Mouse (Mus musculus) lung, postnatal 25 days (tissue): Measurements from ENCODE around the gene Cpe.

Experiments
- DNase-seq: peaks from one replicate; pipeline ENCODE4 v3.0.0; 2022; ENCODE audit warnings: low spot score

The Cpe gene

GRCm38 (mm10) chr8:64692651-64693201 lies at the start of gene Cpe:
Gene Cpe (minus strand): TSS chr8:64693054.
- peak; percentile 41 for DNase-seq

- no peak for DNase-seq
These were observed 47.8 kb upstream of the Cpe start for GRCm38 (mm10) chr8:64740547-64741211.

DNA sequence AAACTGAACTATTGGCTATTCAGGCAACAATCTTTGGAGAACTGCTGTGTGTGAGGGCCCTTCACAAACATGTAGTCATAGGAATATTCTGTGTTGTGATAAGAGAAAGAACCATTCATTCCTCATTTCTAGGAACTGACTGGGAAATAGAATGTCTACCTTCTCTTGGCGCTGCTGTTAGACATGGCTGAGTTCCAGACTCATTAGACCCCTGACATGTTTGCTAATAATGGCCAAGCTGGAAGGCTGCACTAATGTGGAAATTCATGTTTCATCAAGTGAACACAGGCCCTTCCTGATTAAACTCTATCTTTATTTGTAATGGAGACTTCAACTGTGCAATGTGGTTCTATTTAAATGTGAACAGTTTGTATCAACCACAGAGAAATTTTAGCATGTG lies 46.1 kb upstream of the Cpe start:
- DNase-seq, result no peak

DNA sequence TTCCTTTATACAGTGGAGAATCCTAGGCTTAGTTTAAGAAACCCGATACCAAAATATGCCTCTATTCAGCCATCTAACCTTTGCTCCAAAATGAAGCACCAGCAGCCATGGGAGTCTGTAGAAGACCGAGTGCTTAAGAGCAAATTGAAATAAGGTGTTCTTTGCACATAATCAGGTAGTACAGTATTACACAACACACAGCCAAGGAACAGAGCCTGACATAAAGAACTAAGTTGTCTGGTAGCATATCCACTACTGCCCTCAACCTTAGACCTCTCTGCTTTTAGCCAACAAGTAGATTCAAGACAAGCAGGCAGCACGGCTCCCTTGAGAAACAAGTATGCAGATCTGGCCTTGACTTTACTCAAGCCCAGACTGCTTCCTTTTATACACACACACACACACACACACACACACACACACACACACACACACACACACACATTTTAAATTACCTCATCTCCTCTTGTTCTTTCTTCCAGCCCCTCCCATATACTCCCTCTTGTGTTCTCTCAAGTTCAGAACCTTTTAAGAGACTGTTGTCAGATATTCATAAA lies 44.0 kb upstream of the Cpe start:
- DNase-seq, result no peak

- DNase-seq, result no peak
These were observed 42.3 kb upstream of the Cpe start for GRCm38 (mm10) chr8:64735161-64735560.

DNA sequence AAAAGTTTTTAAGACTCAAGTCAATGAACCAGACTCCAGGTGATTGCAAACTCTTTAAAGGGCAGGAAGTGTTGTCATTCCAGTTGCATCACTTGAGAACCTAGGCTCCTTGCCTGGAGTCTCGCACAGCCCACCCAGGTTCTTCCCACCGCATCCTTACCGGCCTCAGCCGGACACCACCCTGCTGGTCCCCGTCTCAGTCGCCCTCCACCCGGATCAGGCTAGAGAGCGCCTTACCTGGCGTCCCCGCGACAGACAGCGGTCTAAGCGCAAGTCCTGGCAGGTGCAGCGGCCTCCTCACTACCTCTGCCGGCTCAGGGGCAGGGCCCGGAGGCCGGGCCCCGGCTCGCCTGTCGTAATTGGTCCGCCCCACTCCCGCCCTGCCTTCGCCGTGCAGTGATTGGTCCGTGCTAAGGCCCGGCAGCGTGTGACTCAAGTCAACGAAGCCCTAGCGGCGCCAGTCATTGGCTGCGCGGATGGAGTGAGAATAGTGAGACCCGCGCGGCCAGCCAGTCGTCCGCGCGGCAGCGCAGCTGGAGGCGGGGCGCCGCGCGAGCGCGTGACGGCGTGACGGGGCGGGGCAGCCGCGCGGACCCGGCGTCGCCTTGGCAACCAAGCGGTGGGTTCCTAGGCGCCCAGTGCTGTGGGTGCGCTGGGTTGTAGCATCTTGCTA lies 40.6 kb upstream of the Cpe start, which contains the start of gene Msmo1:
Msmo1 (minus strand) TSS at position 522 of the 673 bp plus-strand sequence.
- peak; percentile 98 for DNase-seq

GRCm38 (mm10) chr8:64732596-64732995 lies 39.7 kb upstream of the Cpe start:
- no peak for DNase-seq

DNA sequence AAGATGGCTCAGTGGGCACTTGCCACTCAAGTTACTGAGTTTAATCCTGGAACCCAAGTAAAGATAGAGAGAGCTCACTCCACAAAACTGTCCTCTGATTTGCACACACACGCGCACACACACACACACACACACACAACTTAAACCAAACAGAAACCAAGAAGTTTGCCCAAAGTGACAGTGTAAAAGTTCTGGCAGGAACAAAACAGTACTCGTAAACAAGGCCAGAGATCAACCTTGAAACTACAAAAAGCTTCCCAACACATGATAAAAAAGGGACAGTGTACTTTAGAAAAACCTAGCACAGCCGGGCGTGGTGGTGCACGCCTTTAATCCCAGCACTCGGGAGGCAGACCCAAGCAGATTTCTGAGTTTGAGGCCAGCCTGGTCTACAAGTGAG lies 35.3 kb upstream of the Cpe start:
- DNase-seq, result no peak

DNA sequence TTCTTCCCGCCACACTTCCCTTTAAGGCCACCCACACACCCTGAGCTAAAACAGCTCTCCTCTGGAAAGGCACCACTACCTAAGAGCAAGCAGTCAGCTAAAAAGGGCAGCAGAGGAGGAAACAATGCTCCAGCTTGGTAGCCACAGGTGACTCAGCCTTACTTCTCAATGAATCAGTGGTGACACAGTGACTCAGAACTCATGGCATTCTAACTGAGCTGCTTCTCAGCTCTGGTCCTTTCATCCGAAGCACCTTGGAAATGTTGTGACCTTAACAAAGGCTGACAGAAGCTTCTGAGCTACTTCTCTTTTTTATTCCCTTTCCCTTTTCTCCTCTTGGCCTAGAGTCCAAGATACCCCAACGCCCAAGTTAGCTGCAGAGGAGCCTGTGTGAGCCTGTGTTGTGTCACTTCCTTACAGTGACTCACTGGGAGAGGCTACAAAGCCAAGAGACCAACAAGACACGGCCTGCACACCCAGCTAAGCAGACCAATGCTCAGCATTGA lies 33.4 kb upstream of the Cpe start:
- no peak for DNase-seq

GRCm38 (mm10) chr8:64723206-64723605 lies 30.4 kb upstream of the Cpe start:
- no peak for DNase-seq

- DNase-seq, result no peak
These were observed 25.0 kb upstream of the Cpe start for GRCm38 (mm10) chr8:64717868-64718267.

- no peak for DNase-seq
These were observed 19.6 kb upstream of the Cpe start for GRCm38 (mm10) chr8:64712499-64712898.

DNA sequence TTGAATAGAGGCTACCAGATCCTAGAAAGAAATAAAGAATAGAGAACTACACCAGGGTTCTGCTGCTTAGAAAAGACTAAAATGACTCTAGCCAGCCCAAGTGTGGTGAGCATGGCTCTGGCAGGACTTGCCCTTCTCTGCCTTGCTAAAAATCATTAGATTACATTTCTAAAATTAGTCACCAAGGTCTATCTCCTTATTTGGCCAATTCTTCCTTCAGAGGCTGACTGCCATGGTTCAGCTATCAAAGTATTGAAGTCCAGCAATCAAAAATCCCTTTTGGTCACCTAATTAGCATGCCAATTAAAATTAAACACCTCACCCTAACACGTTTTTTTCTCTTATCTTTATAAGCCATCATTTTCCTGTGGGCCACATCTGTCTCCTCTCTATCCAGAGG lies 18.7 kb upstream of the Cpe start:
- DNase-seq, result no peak

DNA sequence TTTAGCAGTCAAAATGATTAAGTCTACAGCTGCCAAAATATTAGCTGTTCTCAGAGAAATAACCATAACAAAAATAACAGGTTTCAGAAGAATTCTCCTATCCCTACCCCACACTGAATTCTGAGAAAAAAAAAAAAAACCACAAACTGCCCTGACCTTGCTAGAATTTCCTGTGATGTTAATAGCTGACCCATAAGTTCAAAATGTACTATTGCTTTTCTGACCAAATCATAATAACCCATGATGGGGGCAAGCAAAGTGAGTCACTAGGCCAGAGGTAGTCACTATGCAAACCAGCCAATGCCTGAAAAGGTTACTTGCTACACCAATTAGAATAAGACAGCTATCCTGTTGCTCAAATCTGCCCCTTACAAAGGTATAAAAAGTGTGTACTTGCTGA lies 14.6 kb upstream of the Cpe start:
- DNase-seq, result no peak

DNA sequence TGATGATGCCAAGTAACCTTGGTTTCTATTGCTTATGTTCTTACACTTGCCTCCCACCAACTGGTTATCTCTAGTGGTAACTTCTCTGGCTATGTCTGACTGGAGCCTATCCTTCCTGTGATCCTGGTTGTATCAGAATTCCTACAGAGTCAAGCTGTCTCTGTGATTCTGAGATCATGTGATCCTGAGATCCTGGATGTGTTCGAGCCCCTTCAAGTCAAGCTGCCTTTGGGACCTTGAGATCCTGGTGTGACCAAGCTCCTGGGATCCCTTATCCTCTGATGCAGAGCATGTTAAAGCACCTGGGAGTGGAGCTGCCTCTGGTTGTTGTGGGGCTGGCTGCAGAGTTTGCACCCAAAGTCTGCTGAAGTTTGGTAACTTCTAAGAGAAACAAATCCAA lies 10.3 kb upstream of the Cpe start:
- DNase-seq, result no peak

DNA sequence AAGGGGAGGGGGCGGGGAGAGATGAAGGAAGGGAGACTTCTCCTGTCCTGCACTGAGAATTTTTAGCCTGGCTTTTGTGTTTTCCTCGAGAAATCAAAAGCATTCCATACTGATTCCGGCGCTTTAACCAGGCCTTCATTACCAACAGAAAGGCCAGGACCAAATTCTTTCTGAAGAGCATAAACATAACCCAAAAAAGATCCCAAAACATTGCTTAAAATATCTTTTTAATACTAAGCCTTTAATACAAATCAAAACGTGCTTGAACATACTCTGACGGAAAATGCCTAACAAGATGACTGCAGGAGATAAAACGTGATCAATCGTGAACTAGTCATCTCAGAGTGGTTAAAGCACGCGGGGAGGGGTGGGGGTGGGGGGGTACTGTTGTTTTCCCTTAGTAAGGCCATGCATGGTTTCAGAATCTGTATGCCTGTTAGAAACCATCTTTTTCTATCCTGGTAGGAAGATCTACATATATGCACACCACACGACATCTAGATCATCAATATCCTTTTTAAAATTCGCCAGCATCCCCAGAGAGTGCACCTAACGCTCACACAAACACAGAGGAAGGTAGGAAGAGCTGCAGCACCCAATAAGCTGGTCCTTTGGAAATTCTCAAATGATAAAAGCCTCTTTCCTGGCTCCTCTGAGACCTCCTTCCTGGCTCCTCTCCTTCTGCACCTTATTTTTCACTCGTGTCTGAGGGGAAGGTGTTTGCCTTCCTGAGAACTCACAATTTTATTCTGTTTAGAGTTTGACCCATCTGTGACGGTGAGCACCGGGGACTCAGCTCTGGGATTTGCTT lies 1.1 kb downstream of the Cpe start:
- no peak for DNase-seq

DNA sequence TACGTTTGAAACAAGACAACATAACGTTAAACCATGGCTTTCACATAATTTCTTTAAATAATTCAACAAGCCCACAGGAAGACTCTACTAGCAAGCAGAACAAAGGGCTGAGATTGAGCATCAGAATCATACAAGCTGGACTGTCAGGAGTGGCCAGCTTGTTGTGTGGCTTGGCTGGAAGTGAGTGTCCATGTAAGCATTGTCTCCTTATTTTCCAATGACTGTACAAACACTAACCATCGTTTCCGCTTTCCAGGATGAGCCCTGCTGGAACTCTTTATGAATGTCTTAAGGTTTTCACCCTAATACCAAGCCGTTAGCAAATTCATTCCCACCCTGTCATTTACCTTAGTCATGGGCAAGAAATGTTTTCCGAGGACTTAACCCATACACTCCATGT lies 2.0 kb downstream of the Cpe start:
- no peak for DNase-seq

GRCm38 (mm10) chr8:64690306-64690705 lies 2.5 kb downstream of the Cpe start:
- no peak for DNase-seq

- DNase-seq, result no peak
These were observed 4.1 kb downstream of the Cpe start for GRCm38 (mm10) chr8:64688741-64689140.

DNA sequence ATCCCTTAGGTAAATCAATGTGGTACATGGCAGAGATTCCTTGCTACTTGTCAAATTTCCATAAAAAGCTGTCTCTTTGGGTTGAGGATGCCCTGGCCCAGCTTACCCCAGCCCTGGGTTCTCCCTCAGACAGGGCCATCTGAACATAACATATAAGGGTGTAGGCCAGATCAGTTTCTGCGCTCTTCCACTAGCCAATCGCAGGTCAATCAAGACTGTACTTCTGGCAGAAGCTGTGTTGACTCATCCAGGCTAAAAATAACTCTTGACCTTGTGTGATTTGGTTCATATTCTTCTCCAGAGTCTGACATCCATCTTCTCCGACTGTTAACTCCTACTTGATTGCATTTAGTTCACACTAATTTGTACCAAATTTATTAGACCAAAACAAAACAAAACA lies 4.7 kb downstream of the Cpe start:
- DNase-seq, result no peak

DNA sequence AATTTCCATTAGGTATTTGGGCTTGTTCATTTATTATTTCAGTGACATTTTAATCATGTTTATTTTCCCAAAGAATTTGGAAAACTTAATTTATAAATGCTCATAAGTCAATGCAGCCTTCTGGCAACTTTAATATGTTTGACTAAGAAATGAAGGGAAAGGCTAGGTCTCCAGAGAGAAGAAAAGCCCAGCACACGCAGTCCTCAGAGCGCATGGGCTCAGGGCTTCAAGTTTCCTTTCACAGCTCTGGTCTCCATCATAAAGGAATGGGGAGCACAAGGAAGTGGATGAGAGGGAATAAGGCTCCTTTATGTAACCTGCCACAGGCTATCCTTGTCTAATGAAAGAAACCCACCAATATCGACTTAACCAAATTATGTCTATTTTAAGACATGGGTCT lies 10.4 kb downstream of the Cpe start:
- no peak for DNase-seq

GRCm38 (mm10) chr8:64676381-64676780 lies 16.5 kb downstream of the Cpe start:
- DNase-seq, result no peak
